Mouse (Mus musculus): ENCODE measurements around the gene Gucy2c. TPM values are rescaled to one million over a fixed set of nuclear protein-coding genes. Genes with fewer than 3 reads are reported as not detected.

The Gucy2c gene
- total RNA-seq (2021): under 1 TPM; 0.39 to 0.41 TPM

GRCm38 (mm10) chr6:136781377-136781986 lies at the start of gene Gucy2c:
Gucy2c (minus strand) TSS chr6:136781765.
- intact Hi-C loops (cut with DNase I): no loop called here
- no peak for DNase-seq (ENCODE audit: extremely low spot score in 1 of 2, low spot score in 2 of 2)

- DNase-seq (ENCODE audit: extremely low spot score in 1 of 2, low spot score in 2 of 2): no peak
- intact Hi-C loops (cut with DNase I): no loop called here
These were observed 47.1 kb upstream of the Gucy2c start for GRCm38 (mm10) chr6:136828681-136829080.

GRCm38 (mm10) chr6:136827881-136828561 lies 46.5 kb upstream of the Gucy2c start, which contains the start of gene Wbp11:
Wbp11 (minus strand) TSS chr6:136828233.
- DNase-seq (ENCODE audit: extremely low spot score in 1 of 2, low spot score in 2 of 2): peak; percentile 97 to 98
- intact Hi-C loops (cut with DNase I): no loop called here

- DNase-seq (ENCODE audit: extremely low spot score in 1 of 2, low spot score in 2 of 2): no peak
- intact Hi-C loops (cut with DNase I): no loop called here
These were observed 45.9 kb upstream of the Gucy2c start, which contains the start of gene BC049715 for GRCm38 (mm10) chr6:136827516-136827880. BC049715 (plus strand) TSS chr6:136827626.

- intact Hi-C loops (cut with DNase I): no loop called here
- no peak for DNase-seq (ENCODE audit: extremely low spot score in 1 of 2, low spot score in 2 of 2)
These were observed 45.6 kb upstream of the Gucy2c start for GRCm38 (mm10) chr6:136827116-136827515.

GRCm38 (mm10) chr6:136824987-136825386 lies 43.4 kb upstream of the Gucy2c start:
- no peak for DNase-seq (ENCODE audit: extremely low spot score in 1 of 2, low spot score in 2 of 2)
- intact Hi-C loops (cut with DNase I): no loop called here

GRCm38 (mm10) chr6:136821086-136821485 lies 39.5 kb upstream of the Gucy2c start:
- intact Hi-C loops (cut with DNase I): no loop called here
- no peak for DNase-seq (ENCODE audit: extremely low spot score in 1 of 2, low spot score in 2 of 2)

GRCm38 (mm10) chr6:136820381-136820780 lies 38.8 kb upstream of the Gucy2c start:
- intact Hi-C loops (cut with DNase I): no loop called here
- no peak for DNase-seq (ENCODE audit: extremely low spot score in 1 of 2, low spot score in 2 of 2)

GRCm38 (mm10) chr6:136817549-136817948 lies 36.0 kb upstream of the Gucy2c start:
- peak; percentile 71 to 83 for DNase-seq (ENCODE audit: extremely low spot score in 1 of 2, low spot score in 2 of 2)
- intact Hi-C loops (cut with DNase I): loop anchor here (10.0 kb wide), 1 partner anchor 393 kb away; no protein-coding TSS in a partner anchor

- DNase-seq (ENCODE audit: extremely low spot score in 1 of 2, low spot score in 2 of 2): no peak
- intact Hi-C loops (cut with DNase I): loop anchor here (10.0 kb wide), 1 partner anchor 392 kb away; no protein-coding TSS in a partner anchor
These were observed 35.3 kb upstream of the Gucy2c start for GRCm38 (mm10) chr6:136816826-136817225.

- no peak for DNase-seq (ENCODE audit: extremely low spot score in 1 of 2, low spot score in 2 of 2)
- intact Hi-C loops (cut with DNase I): loop anchor here (10.0 kb wide), 1 partner anchor 391 kb away; no protein-coding TSS in a partner anchor
These were observed 33.8 kb upstream of the Gucy2c start for GRCm38 (mm10) chr6:136815381-136815780.

GRCm38 (mm10) chr6:136813117-136813516 lies 31.6 kb upstream of the Gucy2c start:
- intact Hi-C loops (cut with DNase I): loop anchor here (10.0 kb wide), 1 partner anchor 388 kb away; no protein-coding TSS in a partner anchor
- peak in 1 of 2 experiments; percentile 54 for DNase-seq (ENCODE audit: extremely low spot score in 1 of 2, low spot score in 2 of 2)

GRCm38 (mm10) chr6:136811196-136811595 lies 29.6 kb upstream of the Gucy2c start:
- no peak for DNase-seq (ENCODE audit: extremely low spot score in 1 of 2, low spot score in 2 of 2)
- intact Hi-C loops (cut with DNase I): loop anchor here (10.0 kb wide), 1 partner anchor 386 kb away; no protein-coding TSS in a partner anchor

GRCm38 (mm10) chr6:136809673-136810072 lies 28.1 kb upstream of the Gucy2c start:
- intact Hi-C loops (cut with DNase I): loop anchor here (10.0 kb wide), 1 partner anchor 385 kb away; no protein-coding TSS in a partner anchor
- no peak for DNase-seq (ENCODE audit: extremely low spot score in 1 of 2, low spot score in 2 of 2)

GRCm38 (mm10) chr6:136809077-136809476 lies 27.5 kb upstream of the Gucy2c start:
- intact Hi-C loops (cut with DNase I): no loop called here

GRCm38 (mm10) chr6:136808631-136809046 lies 27.1 kb upstream of the Gucy2c start:
- intact Hi-C loops (cut with DNase I): no loop called here

More at GRCm38 (mm10) chr6:136809077-136809476, 27.5 kb upstream of the Gucy2c start:
- DNase-seq (ENCODE audit: extremely low spot score in 1 of 2, low spot score in 2 of 2): no peak

GRCm38 (mm10) chr6:136808014-136808417 lies 26.5 kb upstream of the Gucy2c start, which contains the start of gene H2afj:
H2afj (plus strand) TSS chr6:136808244.
- intact Hi-C loops (cut with DNase I): no loop called here

More at GRCm38 (mm10) chr6:136808631-136809046, 27.1 kb upstream of the Gucy2c start:
- peak in 1 of 2 experiments; percentile 62 for DNase-seq (ENCODE audit: extremely low spot score in 1 of 2, low spot score in 2 of 2)

GRCm38 (mm10) chr6:136807395-136808013 lies 25.9 kb upstream of the Gucy2c start:
- no peak for DNase-seq (ENCODE audit: extremely low spot score in 1 of 2, low spot score in 2 of 2)
- intact Hi-C loops (cut with DNase I): no loop called here

More at GRCm38 (mm10) chr6:136808014-136808417, 26.5 kb upstream of the Gucy2c start, which contains the start of gene H2afj:
- peak; percentile 97 to 98 for DNase-seq (ENCODE audit: extremely low spot score in 1 of 2, low spot score in 2 of 2)

GRCm38 (mm10) chr6:136806819-136807218 lies 25.3 kb upstream of the Gucy2c start:
- intact Hi-C loops (cut with DNase I): no loop called here
- DNase-seq (ENCODE audit: extremely low spot score in 1 of 2, low spot score in 2 of 2): no peak
